Mouse (Mus musculus): ENCODE measurements around the gene Zfp867. TPM values are rescaled to one million over a fixed set of nuclear protein-coding genes. Genes with fewer than 3 reads are reported as not detected.

Gene Zfp867
- 5.3 TPM for polyA plus RNA-seq (2015; fragmentation: Illumina TruSeq; extraction: RNeasy Lipid Tissue Mini Kit (QIAGEN cat#74804); ENCODE audit: insufficient read depth, low replicate concordance)

DNA sequence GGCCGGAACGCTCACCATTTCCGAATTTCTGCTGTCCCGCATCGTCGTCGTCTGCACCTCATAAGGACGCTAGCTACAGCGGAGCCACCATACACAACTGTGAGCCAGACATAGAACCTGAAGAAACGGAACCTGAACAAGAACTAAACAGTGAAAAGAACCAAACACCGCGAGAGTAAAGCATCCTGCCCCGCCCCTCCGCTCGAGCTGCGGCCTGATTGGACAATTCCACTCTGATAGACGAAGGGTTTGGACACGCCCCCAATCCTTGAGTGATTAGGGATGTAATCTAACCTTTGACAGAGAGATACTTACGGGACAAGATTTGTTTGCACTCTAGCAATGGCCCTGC, at the start of gene Zfp867:
TSS of gene Zfp867 (minus strand) at position 149 of the 352 bp plus-strand sequence.

DNA sequence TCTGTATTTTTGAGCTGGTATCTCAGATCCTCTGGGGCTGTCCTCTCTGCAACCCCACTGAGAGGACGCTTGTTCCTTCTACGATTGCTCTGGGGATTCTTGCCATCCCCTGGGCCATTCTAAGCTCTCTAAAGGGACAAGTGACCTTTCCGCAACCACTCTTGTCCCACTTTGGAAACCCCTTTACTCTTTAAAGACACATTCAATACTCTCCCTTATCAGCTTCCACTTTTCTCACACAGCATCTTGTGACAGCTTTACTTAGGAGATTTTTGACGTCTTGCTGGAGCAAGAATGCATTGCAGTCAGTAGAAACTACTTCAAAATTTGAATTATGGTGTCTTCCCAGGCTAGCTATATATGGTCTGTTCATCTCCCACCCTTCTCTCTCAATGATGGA, 21.2 kb downstream of the Zfp867 start, which contains the start of gene Snap47:
TSS of gene Snap47 (minus strand) at position 101 of the 400 bp plus-strand sequence.

DNA sequence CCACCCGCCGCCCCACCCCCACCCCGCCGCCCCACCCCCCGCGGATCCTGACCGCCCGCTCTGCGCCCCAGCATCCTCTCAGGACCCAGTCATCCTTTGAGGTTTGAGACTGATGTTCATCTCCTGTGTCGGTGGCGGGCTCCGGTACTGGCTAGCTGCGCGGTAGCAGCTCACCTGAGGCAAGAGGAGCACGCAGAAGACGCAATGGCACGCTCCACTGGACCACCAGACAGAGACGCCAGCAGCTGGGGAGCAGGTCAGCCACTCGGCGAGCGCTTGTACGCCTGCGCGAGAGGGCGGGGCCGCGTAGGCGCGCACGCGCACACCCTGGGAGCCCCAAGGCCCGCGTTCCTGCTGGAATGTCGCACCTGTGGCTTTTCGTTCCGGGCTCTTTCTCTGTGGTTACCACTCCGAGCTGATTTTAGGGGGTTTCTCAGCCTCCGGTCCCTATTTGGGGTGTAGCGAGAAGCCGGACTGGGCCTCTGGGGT, 22.5 kb downstream of the Zfp867 start, which contains the start of gene Jmjd4:
TSS of gene Jmjd4 (plus strand) at position 305 of the 489 bp plus-strand sequence.

Other genes starting within 250 kb of the Zfp867 start
- 241 TPM for gene Arf1, start 244.2 kb downstream of the Zfp867 start, polyA plus RNA-seq (2015; fragmentation: Illumina TruSeq; extraction: RNeasy Lipid Tissue Mini Kit (QIAGEN cat#74804); ENCODE audit: insufficient read depth, low replicate concordance)
- gene Wnt3a, start 181.7 kb downstream of the Zfp867 start, polyA plus RNA-seq (2015; fragmentation: Illumina TruSeq; extraction: RNeasy Lipid Tissue Mini Kit (QIAGEN cat#74804); ENCODE audit: insufficient read depth, low replicate concordance) = not detected
- 0.19 TPM for gene Wnt9a, start 165.5 kb downstream of the Zfp867 start, polyA plus RNA-seq (2015; fragmentation: Illumina TruSeq; extraction: RNeasy Lipid Tissue Mini Kit (QIAGEN cat#74804); ENCODE audit: insufficient read depth, low replicate concordance)
- not detected for gene Prss38, start 96.8 kb downstream of the Zfp867 start, polyA plus RNA-seq (2015; fragmentation: Illumina TruSeq; extraction: RNeasy Lipid Tissue Mini Kit (QIAGEN cat#74804); ENCODE audit: insufficient read depth, low replicate concordance)
- gene Jmjd4, start 22.4 kb downstream of the Zfp867 start, polyA plus RNA-seq (2015; fragmentation: Illumina TruSeq; extraction: RNeasy Lipid Tissue Mini Kit (QIAGEN cat#74804); ENCODE audit: insufficient read depth, low replicate concordance) = 12.7 TPM
- gene Snap47, start 21.3 kb downstream of the Zfp867 start, polyA plus RNA-seq (2015; fragmentation: Illumina TruSeq; extraction: RNeasy Lipid Tissue Mini Kit (QIAGEN cat#74804); ENCODE audit: insufficient read depth, low replicate concordance) = 13.3 TPM
- 11.7 TPM for gene Zkscan17, start 54.3 kb upstream of the Zfp867 start, polyA plus RNA-seq (2015; fragmentation: Illumina TruSeq; extraction: RNeasy Lipid Tissue Mini Kit (QIAGEN cat#74804); ENCODE audit: insufficient read depth, low replicate concordance)
- gene Nlrp3, start 69.1 kb upstream of the Zfp867 start, polyA plus RNA-seq (2015; fragmentation: Illumina TruSeq; extraction: RNeasy Lipid Tissue Mini Kit (QIAGEN cat#74804); ENCODE audit: insufficient read depth, low replicate concordance) = 7.6 TPM
- gene Olfr222, start 103.8 kb upstream of the Zfp867 start, polyA plus RNA-seq (2015; fragmentation: Illumina TruSeq; extraction: RNeasy Lipid Tissue Mini Kit (QIAGEN cat#74804); ENCODE audit: insufficient read depth, low replicate concordance) = not detected
- gene Olfr223, start 120.8 kb upstream of the Zfp867 start, polyA plus RNA-seq (2015; fragmentation: Illumina TruSeq; extraction: RNeasy Lipid Tissue Mini Kit (QIAGEN cat#74804); ENCODE audit: insufficient read depth, low replicate concordance) = not detected
- 90.7 TPM for gene Mprip, start 188.8 kb upstream of the Zfp867 start, polyA plus RNA-seq (2015; fragmentation: Illumina TruSeq; extraction: RNeasy Lipid Tissue Mini Kit (QIAGEN cat#74804); ENCODE audit: insufficient read depth, low replicate concordance)

Measured in spleen, adult 10 weeks (tissue).